Mouse (Mus musculus) gastrocnemius, postnatal 14 days (tissue): ENCODE results near the gene Apol6. TPM values are rescaled to one million over a fixed set of nuclear protein-coding genes. Genes with fewer than 3 reads are reported as not detected.
A peak's percentile ranks its signal among the peaks of the same experiment; 100 is the strongest.

Experiments
- DNase-seq: peaks from one replicate; pipeline ENCODE4 v3.0.0; 2021; ENCODE audit warnings: mixed read lengths
- intact Hi-C: fragments of 180-260 bp; cut with DNase I; formaldehyde crosslinking; loops from one replicate; pipeline ENCODE4 v1.15.1; 2025; ENCODE audit warnings: low total_unique reads
- long read RNA-seq, 2 experiments: library from polyadenylated mRNA; stranded (forward); transcript quantifications; one replicate each; pipeline ENCODE4 v2.0.0; 2021
- total RNA-seq, 2 experiments: library from RNA; stranded (reverse); gene quantifications; 2 replicates each; pipeline ENCODE4 v1.2.3; 2021

Gene Apol6
- 10 to 100 TPM; 23.4 to 33.2 TPM for total RNA-seq
- long read RNA-seq, experiment 1, transcript Apol6-206 (5 exons, 2,314 nt) = major isoform, 5 of 32 reads
- long read RNA-seq, experiment 1, partial matches to known transcripts = 7 of 32 reads
- long read RNA-seq, experiment 1, other reads (novel, unspliced or antisense) = 20 of 32 reads
- long read RNA-seq, experiment 2, partial matches to known transcripts = 15 of 40 reads
- long read RNA-seq, experiment 2, other reads (novel, unspliced or antisense) = 22 of 40 reads

DNA sequence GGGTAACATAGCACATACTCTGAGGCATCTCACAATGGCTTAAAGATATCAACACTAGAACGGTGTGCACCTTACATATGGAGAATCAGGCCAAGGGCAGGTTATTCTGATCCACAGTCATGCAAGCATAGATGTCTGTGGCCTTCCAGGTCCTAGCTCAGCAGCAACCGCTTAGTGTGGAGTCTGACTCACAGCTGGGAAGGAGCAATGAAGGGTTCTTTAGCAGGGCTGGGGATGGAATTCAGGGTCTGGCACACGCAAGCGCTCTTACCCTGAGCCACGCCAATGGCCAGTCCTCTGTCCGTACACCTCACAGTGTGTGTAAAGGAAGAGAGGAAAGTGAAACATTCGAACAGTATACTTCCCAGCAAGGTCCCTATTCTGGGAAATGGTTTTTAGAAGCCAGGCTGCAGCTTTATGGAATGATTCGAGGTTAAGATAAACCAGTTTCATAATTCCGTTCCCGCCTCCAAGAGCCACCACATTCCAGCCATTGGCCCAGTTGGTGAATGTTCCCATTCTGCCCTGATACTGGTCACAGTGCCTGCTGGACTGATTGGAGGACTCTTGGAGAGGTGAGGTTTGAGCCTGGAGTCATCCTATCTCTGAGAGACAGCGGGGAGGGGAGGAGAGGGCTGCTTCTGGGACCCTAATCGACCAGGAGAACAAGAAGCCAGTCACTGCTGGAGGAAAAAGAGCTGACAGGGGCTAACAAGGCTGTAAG is at the start of gene Apol6:
TSS of gene Apol6 (plus strand) at position 133 of the 724 bp plus-strand sequence.
- intact Hi-C loops = no loop called here
- no peak for DNase-seq

GRCm38 (mm10) chr15:76998048-76998447 is 46.5 kb upstream of the Apol6 start:
- intact Hi-C loops = no loop called here
- no peak for DNase-seq

- intact Hi-C loops = no loop called here
- DNase-seq = peak; percentile 71
Observed at GRCm38 (mm10) chr15:76998878-76999588, 45.5 kb upstream of the Apol6 start.

DNA sequence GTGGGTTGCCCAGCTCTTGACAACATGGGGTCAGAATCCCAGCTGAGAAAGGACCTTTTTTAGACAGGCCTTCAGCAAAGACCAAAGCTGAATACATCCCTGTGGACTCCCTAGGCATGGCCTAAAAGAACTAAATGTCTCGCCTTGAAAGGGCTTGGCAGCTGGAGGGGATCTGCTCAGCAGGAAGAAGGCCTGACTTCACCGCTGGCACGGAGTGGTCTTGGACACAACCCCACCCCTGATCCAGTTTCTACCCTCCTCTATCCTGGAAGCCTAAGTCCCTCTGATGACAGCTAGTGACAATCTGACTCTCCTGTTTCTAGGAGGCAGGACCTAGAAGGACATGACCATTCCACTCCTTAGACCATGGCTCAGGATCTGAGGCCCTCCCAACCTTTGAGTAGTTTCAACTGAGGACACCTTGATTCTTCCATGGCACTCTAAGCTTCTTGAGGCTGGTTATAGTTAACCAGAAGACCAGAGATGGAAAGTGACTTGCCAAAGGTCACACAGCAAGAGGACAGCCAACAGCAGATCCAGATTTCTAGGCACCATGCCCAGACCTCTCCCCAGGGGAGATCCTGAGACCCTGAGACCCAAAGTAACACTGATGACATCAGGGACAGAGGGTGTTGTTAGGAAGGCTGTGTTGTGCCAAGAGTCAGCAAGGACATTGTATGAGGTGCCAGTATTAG is 41.2 kb upstream of the Apol6 start:
- peak; percentile 75 for DNase-seq
- intact Hi-C loops = loop anchor here (10.0 kb wide), 1 partner anchor 49 kb away; no protein-coding TSS in a partner anchor

DNA sequence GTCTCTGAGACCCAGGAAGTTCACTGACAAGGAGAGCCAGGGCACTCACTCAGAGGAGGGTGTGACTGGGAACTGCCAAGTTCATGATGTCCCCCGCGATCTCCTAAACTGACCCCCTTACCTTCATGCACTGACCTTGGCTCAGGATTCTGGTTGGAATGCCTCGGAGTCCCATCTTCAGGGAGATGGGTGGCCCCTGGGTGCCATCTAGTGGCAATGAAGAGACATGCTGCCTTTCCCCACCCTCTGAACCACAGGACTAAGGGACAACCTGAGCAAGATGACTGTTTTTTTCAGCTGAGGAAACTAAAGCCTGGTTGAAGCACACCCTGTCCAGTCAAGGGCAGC is 40.7 kb upstream of the Apol6 start:
- intact Hi-C loops = loop anchor here (10.0 kb wide), 1 partner anchor 49 kb away; no protein-coding TSS in a partner anchor
- peak; percentile 65 for DNase-seq

DNA sequence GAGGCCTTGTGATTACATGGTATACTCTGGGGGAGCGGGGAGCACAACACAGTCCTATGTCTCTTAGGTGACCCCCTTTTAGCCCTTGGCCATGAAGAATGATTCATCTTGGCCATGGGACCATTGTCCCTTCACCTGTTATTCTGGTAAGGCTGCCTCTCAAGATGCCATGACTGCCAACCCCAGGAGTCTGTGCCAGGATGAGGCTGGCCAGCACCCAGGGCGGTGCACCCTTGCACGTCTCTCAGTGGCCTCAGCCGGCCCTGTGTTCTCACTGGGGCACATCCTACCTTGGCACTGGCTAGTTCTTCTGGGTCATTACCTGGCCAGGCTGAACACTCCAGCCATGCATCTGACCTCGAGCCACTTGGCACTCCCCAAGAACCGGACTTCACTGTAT is 35.7 kb upstream of the Apol6 start:
- no peak for DNase-seq
- intact Hi-C loops = loop anchor here (10.0 kb wide), 1 partner anchor 54 kb away; no protein-coding TSS in a partner anchor

DNA sequence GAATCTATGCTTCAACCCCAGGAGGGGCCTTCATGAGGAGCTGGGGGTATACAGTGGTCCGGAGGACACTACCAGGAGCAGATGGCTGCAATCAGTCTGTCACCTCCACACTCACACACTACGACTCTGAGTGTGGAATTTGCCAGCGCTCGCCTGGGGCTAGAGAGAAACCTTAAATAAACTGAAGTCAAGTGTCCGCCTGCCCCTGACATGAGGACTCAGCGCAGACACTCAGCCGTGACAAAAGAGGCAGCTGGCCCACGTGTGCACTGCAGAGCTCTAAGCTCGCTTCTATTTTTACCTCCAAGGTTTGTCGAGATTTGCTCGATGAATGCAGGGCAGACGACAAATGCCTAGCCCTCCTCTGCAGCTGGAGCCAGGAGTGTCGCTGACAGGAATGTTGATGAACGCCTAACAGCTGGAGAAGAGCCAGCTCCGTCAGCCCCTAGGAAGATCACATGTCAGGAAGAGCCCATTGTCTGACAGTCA is 30.7 kb upstream of the Apol6 start:
- DNase-seq = peak; percentile 56
- intact Hi-C loops = no loop called here

- no peak for DNase-seq
- intact Hi-C loops = no loop called here
Observed at GRCm38 (mm10) chr15:77014431-77014830, 30.1 kb upstream of the Apol6 start.

DNA sequence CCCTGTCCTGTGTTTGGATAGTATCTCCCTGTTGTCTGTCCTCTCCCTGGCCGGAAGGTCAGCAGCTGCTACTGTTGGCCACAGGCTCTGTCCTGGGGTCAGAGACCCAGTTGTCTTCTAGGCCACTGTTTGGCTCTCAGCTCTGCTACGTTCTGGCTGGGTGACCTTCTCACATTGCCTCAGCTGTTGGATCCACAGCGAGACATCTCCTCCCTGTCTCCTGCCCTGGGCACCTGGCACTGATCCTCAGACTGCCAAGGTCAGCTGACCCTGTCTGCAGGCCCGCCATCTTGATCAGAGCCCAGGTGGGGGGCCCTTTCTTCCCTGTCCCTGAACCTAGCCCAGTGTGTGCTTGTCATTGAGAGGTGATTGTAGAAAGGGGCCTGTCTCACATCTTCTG is 29.5 kb upstream of the Apol6 start:
- DNase-seq = peak; percentile 84
- intact Hi-C loops = no loop called here

- no peak for DNase-seq
- intact Hi-C loops = no loop called here
Observed at GRCm38 (mm10) chr15:77016509-77016908, 28.0 kb upstream of the Apol6 start.

- DNase-seq = no peak
- intact Hi-C loops = no loop called here
Observed at GRCm38 (mm10) chr15:77017897-77018296, 26.6 kb upstream of the Apol6 start.

DNA sequence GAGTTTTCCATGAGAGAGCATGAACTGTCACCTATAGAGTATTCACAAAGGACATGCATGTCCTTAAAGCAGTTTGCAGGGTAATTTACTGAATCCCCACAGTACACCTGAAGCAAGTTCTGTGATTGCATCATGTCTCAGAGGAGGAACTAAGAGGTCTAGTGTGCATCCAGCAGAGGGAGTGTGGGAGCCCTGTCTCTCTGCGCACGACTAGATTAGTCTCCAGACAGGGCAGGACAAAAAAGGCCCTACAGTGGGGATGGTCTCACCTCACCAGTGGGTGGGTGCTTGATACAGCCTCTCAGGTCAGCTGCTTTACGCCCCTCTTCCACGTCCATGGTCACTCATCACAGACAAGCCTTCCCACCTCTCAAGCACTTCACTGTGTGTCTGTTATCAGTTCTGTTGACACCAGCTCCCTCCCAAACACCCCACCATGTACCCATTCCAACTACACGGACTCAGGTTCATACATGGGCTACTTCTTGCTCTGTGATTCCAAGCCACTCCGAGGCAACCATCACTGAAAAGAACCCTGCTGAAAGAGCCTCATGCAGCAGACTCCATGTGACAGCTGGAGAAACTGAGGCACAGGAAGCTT is 25.7 kb upstream of the Apol6 start:
- DNase-seq = peak; percentile 52
- intact Hi-C loops = no loop called here

- intact Hi-C loops = no loop called here
- no peak for DNase-seq
Observed at GRCm38 (mm10) chr15:77019533-77019932, 25.0 kb upstream of the Apol6 start.

GRCm38 (mm10) chr15:77020136-77020535 is 24.4 kb upstream of the Apol6 start:
- intact Hi-C loops = no loop called here
- no peak for DNase-seq

DNA sequence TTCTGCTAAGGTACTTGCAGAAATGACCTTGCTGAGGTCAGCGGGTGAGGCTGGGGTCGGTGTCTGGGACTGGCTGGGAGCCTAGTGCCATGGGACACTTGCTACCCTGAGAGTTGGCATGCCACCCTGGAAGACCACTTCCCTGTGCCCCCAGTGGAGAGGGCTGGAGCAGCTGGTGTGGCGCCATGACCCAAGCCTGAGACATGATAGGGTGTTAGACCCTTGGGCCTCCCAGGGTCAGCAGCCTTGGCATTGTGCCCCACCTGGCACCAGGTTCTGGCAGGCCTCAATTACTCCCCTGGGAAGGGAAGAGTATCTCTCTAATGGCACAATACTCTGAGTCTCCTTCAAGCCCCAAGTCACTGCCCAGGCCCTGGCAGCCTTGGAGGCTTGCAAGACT is 23.5 kb upstream of the Apol6 start:
- DNase-seq = peak; percentile 57
- intact Hi-C loops = no loop called here

DNA sequence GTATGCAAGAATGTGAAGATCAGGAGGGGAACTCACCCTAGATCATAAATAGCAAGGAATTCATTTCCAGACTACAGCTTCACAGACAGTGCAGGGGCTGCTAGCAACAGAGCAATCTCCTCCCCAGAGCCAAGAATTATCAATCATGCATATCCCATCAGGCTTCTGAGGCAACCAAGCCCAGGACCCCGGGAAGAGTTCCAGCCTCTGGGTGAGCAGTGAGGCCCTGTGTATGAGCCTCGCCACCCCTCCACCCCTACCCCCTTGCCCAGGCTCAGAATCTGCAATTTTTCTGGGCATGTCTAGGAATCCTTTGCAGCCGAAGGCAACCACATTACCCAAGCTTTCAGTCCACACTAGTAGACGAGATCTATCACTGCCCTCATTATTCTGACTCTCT is 22.7 kb upstream of the Apol6 start:
- DNase-seq = no peak
- intact Hi-C loops = no loop called here

DNA sequence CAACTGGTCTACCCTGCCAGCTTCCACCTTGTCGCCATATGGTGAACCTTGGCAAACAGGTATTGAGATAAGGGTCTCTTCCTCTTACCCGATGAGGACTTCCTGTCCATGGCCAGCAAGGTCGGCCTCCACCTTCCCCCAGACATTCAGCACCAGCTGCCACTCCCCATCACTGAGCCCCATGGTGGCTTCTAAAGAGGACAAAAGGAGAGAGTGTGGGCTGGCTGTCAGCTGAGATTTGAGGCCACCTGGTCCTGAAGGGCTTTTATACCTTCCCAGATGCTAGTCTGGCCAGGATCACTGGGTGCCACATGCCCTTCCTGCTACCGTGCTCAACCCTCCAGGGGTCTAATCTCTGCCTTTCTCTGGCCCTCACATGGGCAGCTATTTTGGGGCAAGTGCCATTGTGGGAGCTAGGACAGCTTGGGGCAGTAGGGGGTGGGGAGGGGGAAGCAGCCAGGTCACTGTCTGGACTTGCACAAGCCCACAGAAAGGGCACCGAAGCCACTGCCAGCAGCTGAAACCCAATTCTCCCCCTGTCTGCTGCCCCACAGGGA is 22.1 kb upstream of the Apol6 start:
- intact Hi-C loops = no loop called here
- peak; percentile 57 for DNase-seq

GRCm38 (mm10) chr15:77025884-77026583 is 18.5 kb upstream of the Apol6 start:
- no peak for DNase-seq
- intact Hi-C loops = no loop called here

GRCm38 (mm10) chr15:77027117-77027516 is 17.4 kb upstream of the Apol6 start:
- DNase-seq = no peak
- intact Hi-C loops = no loop called here
